Mouse (Mus musculus): ENCODE measurements around the gene Cracr2b. TPM values are rescaled to one million over a fixed set of nuclear protein-coding genes. Genes with fewer than 3 reads are reported as not detected.

Cracr2b gene
- total and polyA plus RNA-seq, 3 experiments: 0.73 to 6.9 TPM; not detected in 1

DNA sequence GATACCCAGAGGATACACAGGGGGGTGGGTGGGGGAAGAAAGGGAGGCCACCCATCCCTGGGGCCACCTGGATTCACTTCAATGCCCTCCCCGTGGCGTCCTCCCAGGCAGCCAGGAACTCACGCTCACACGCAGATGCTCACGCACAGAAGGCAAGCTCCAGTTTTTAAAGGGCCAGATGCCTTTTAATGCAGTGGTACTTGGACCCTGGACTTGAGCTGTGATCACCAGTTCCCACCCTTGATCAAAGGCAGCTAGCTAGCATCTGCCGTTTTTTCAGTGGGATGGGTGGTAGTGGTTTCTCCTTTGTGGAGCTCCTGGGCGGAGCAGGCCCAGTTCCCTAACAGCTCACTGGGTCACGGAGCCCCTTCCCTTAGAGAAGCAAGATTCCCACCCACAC lies 26.4 kb upstream of the Cracr2b start:
- Histone ChIP-seq H3K9me3 (replicated peaks; ENCODE audit: insufficient read depth, low read length) (no peaks in the 10 kb centered on the region), H3K4me3 (ENCODE audit: control insufficient read depth in 1 of 2, insufficient read depth in 1 of 2, low read depth in 2 of 2, low read length in 2 of 2) (peak overlapping the region; percentile 51 to 66; a peak in 3 of 4 replicates), H3K27ac (ENCODE audit: control insufficient read depth, low read depth, low read length) (no peak overlapping the region), H3K79me2 (ENCODE audit: control insufficient read depth, insufficient read depth, low read length, poor library complexity) (peaks cover 28% of the 10 kb centered on the region), H3K4me1 (ENCODE audit: control insufficient read depth in 1 of 2, insufficient read depth in 2 of 2, low read length in 2 of 2) (peaks cover 4 to 22% of the 10 kb centered on the region in 2 experiments; a peak in 3 of 4 replicates), H3K9ac (ENCODE audit: control insufficient read depth, low read depth, low read length, poor library complexity, severe bottlenecking) (peak overlapping the region; percentile 70), H3K27me3 (ENCODE audit: control insufficient read depth in 1 of 2, insufficient read depth in 2 of 2, low read length in 2 of 2) (no peaks in the 10 kb centered on the region), H3K36me3 (ENCODE audit: control insufficient read depth in 1 of 2, insufficient read depth in 2 of 2, low read length in 2 of 2) (peaks cover 0 to 20% of the 10 kb centered on the region in 2 experiments; a peak in 2 of 4 replicates)
- TF ChIP-seq MAX (IDR thresholded peaks at IDR 0.05; ENCODE audit: low read length) (no peak), UBTF (IDR thresholded peaks at IDR 0.05; ENCODE audit: borderline replicate concordance, insufficient read depth, low read depth, low read length) (no peak)
- DNase-seq (ENCODE audit: low read depth, low spot score): no peak

GRCm38 (mm10) chr7:141435129-141435855 lies 25.6 kb upstream of the Cracr2b start:
- H3K27ac ChIP-seq (ENCODE audit: control insufficient read depth, low read depth, low read length): peak overlapping the region; percentile 52
- H3K9ac ChIP-seq (ENCODE audit: control insufficient read depth, low read depth, low read length, poor library complexity, severe bottlenecking): peak overlapping the region; percentile 70
- peaks cover 4 to 22% of the 10 kb centered on the region in 2 experiments; a peak in 3 of 4 replicates for H3K4me1 ChIP-seq (ENCODE audit: control insufficient read depth in 1 of 2, insufficient read depth in 2 of 2, low read length in 2 of 2)
- peak; percentile 86 for DNase-seq (ENCODE audit: low read depth, low spot score)
- peaks cover 0 to 20% of the 10 kb centered on the region in 2 experiments; a peak in 2 of 4 replicates for H3K36me3 ChIP-seq (ENCODE audit: control insufficient read depth in 1 of 2, insufficient read depth in 2 of 2, low read length in 2 of 2)
- H3K4me3 ChIP-seq (ENCODE audit: control insufficient read depth in 1 of 2, insufficient read depth in 1 of 2, low read depth in 2 of 2, low read length in 2 of 2): peak overlapping the region; percentile 51 to 66
- peaks cover 28% of the 10 kb centered on the region for H3K79me2 ChIP-seq (ENCODE audit: control insufficient read depth, insufficient read depth, low read length, poor library complexity)
- no peaks in the 10 kb centered on the region for H3K27me3 ChIP-seq (ENCODE audit: control insufficient read depth in 1 of 2, insufficient read depth in 2 of 2, low read length in 2 of 2)
- no peaks in the 10 kb centered on the region for H3K9me3 ChIP-seq (replicated peaks; ENCODE audit: insufficient read depth, low read length)
- TF ChIP-seq MXI1 (IDR thresholded peaks at IDR 0.05; ENCODE audit: low read depth, low read length) (peak; percentile 76), ELF1 (IDR thresholded peaks at IDR 0.05; ENCODE audit: low read depth, low read length) (no peak), RCOR1 (IDR thresholded peaks at IDR 0.05; ENCODE audit: low read depth, low read length) (no peak), CHD1 (IDR thresholded peaks at IDR 0.05; ENCODE audit: low read depth, low read length) (no peak), HCFC1 (IDR thresholded peaks at IDR 0.05; ENCODE audit: low read depth, low read length) (peak; percentile 48; the same call in 1 of the 2 replicates), NELFE (IDR thresholded peaks at IDR 0.05; ENCODE audit: low read depth, low read length) (peak; percentile 61), EP300 (IDR thresholded peaks at IDR 0.05; ENCODE audit: low read depth in 1 of 2, low read length in 2 of 2) (0 out of 4 replicates have a peak, but pooled peaks of 1 of the 2 experiments have one; percentile 8), POLR2A (IDR thresholded peaks at IDR 0.05; ENCODE audit: control insufficient read depth in 1 of 2, insufficient read depth in 1 of 2, low read depth in 1 of 2, low read length in 2 of 2, poor library complexity in 1 of 2) (peak; percentile 53 to 78; a peak in 2 of 4 replicates), TBP (IDR thresholded peaks at IDR 0.05; ENCODE audit: low read depth, low read length) (peak; percentile 14; the same call in 1 of the 2 replicates), TCF12 (IDR thresholded peaks at IDR 0.05; ENCODE audit: low read depth, low read length) (0 out of 2 replicates have a peak, but pooled peaks have one; percentile 38), E2F4 (IDR thresholded peaks at IDR 0.05; ENCODE audit: borderline replicate concordance, low read depth, low read length) (no peak), POLR2AphosphoS5 (IDR thresholded peaks at IDR 0.05; ENCODE audit: borderline replicate concordance, low read depth, low read length) (no peak), POLR2AphosphoS2 (IDR thresholded peaks at IDR 0.05; ENCODE audit: low read length) (no peak), KAT2A (conservative IDR thresholded peaks at IDR 0.05; ENCODE audit: low read depth, low read length) (no peak), SMC3 (IDR thresholded peaks at IDR 0.05; ENCODE audit: low read depth, low read length) (no peak), ETS1 (IDR thresholded peaks at IDR 0.05; ENCODE audit: low read depth, low read length) (no peak), MYC (IDR thresholded peaks at IDR 0.05; ENCODE audit: low read depth, low read length) (no peak), MAFK (IDR thresholded peaks at IDR 0.05; ENCODE audit: borderline replicate concordance, low read depth, low read length) (no peak), USF1 (IDR thresholded peaks at IDR 0.05; ENCODE audit: low read depth, low read length) (peak; percentile 38; the same call in 1 of the 2 replicates), GABPA (IDR thresholded peaks at IDR 0.05; ENCODE audit: low read depth, low read length) (no peak), NRF1 (IDR thresholded peaks at IDR 0.05; ENCODE audit: insufficient read depth, low read depth, low read length, poor library complexity, severe bottlenecking) (no peak), RAD21 (IDR thresholded peaks at IDR 0.05; ENCODE audit: low read depth, low read length) (no peak), GATA1 (IDR thresholded peaks at IDR 0.05; ENCODE audit: low read depth, low read length) (no peak), MEF2A (IDR thresholded peaks at IDR 0.05; ENCODE audit: extremely low read depth, insufficient replicate concordance, low read depth, low read length, poor library complexity, severe bottlenecking) (no peak), MYB (IDR thresholded peaks at IDR 0.05; ENCODE audit: low read depth, low read length) (no peak), ZMIZ1 (IDR thresholded peaks at IDR 0.05; ENCODE audit: low read depth, low read length) (0 out of 2 replicates have a peak, but pooled peaks have one; percentile 57), ZKSCAN1 (IDR thresholded peaks at IDR 0.05; ENCODE audit: low read depth, low read length) (no peak), MAZ (IDR thresholded peaks at IDR 0.05; ENCODE audit: low read depth, low read length) (no peak)
